Mouse (Mus musculus): ENCODE results near the gene Gls2. TPM values are rescaled to one million over a fixed set of nuclear protein-coding genes. Genes with fewer than 3 reads are reported as not detected.

Gene Gls2
- polyA plus RNA-seq, 1 experiment: not detected

DNA sequence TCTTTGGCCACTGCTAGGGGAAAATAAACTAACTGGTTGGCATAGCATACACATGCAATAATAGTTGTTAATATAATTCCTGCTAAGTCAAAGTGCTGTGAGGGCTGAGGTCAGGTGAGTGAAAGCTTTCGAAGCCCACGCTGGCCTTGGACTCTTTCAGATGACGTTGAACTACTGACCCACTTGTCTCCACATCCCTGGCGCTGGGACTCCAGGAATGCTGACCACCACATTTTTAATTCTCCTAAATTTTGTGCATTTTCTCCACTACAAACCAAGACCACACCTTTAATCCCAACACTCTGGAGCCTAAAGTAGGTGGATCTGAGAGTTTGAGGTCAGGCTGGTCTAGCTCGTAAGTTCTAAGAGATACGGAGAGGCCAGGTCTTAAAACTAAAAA is 1.1 kb upstream of the Gls2 start:
- no peaks in the 10 kb centered on the region for H3K36me3 ChIP-seq (ENCODE audit: control insufficient read depth)
- no peak overlapping the region for H3K4me3 ChIP-seq (replicated peaks)
- TF ChIP-seq TAL1 (IDR thresholded peaks at IDR 0.05; ENCODE audit: low read length): no peak
- TF ChIP-seq GATA1 (IDR thresholded peaks at IDR 0.05; ENCODE audit: low read length): no peak
- H3K27me3 ChIP-seq (ENCODE audit: control insufficient read depth): peaks cover 56% of the 10 kb centered on the region
- H3K4me1 ChIP-seq (ENCODE audit: control insufficient read depth): peaks cover 23% of the 10 kb centered on the region
- H3K9me3 ChIP-seq (ENCODE audit: control insufficient read depth, low read length): peaks cover 6% of the 10 kb centered on the region; the same call in 1 of the 2 replicates

GRCm38 (mm10) chr10:128194551-128195461 is 549 bp downstream of the Gls2 start:
- no peaks in the 10 kb centered on the region for H3K36me3 ChIP-seq (ENCODE audit: control insufficient read depth)
- peaks cover 6% of the 10 kb centered on the region; the same call in 1 of the 2 replicates for H3K9me3 ChIP-seq (ENCODE audit: control insufficient read depth, low read length)
- peaks cover 19% of the 10 kb centered on the region for H3K4me1 ChIP-seq (ENCODE audit: control insufficient read depth)
- peak overlapping the region; percentile 67 for H3K4me3 ChIP-seq (replicated peaks)
- TF ChIP-seq GATA1 (IDR thresholded peaks at IDR 0.05; ENCODE audit: low read length): no peak
- no peak for TF ChIP-seq TAL1 (IDR thresholded peaks at IDR 0.05; ENCODE audit: low read length)
- peaks cover 64% of the 10 kb centered on the region for H3K27me3 ChIP-seq (ENCODE audit: control insufficient read depth)

- no peaks in the 10 kb centered on the region for H3K9me3 ChIP-seq (ENCODE audit: control insufficient read depth, low read length)
- peaks cover 5% of the 10 kb centered on the region for H3K36me3 ChIP-seq (ENCODE audit: control insufficient read depth)
- H3K4me1 ChIP-seq (ENCODE audit: control insufficient read depth): no peaks in the 10 kb centered on the region
- H3K4me3 ChIP-seq (replicated peaks): no peak overlapping the region
- peaks cover 16% of the 10 kb centered on the region for H3K27me3 ChIP-seq (ENCODE audit: control insufficient read depth)
- TF ChIP-seq TAL1 (IDR thresholded peaks at IDR 0.05; ENCODE audit: low read length): no peak
- TF ChIP-seq GATA1 (IDR thresholded peaks at IDR 0.05; ENCODE audit: low read length): no peak
Observed at GRCm38 (mm10) chr10:128201856-128202255, 7.6 kb downstream of the Gls2 start.

DNA sequence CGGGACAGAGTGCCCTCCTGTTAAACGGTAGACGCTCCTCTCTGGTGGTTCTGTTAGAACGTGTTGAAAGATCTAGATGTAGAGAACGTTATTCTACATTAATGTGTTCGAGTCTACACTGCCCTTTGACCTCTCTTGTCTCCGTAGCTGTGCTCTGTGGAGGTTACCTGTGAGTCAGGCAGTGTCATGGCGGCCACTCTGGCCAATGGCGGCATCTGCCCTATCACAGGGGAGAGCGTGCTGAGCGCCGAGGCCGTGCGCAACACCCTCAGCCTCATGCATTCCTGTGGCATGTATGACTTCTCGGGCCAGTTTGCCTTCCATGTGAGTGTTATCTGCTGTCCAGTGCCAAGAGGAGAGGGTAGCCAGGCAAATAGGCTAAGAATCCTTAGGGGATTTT is 10.7 kb downstream of the Gls2 start:
- peaks cover 15% of the 10 kb centered on the region for H3K36me3 ChIP-seq (ENCODE audit: control insufficient read depth)
- H3K9me3 ChIP-seq (ENCODE audit: control insufficient read depth, low read length): no peaks in the 10 kb centered on the region
- H3K4me1 ChIP-seq (ENCODE audit: control insufficient read depth): peaks cover under 1% of the 10 kb centered on the region; the same call in 1 of the 2 replicates
- H3K4me3 ChIP-seq (replicated peaks): no peak overlapping the region
- H3K27me3 ChIP-seq (ENCODE audit: control insufficient read depth): peaks cover 2% of the 10 kb centered on the region
- TF ChIP-seq GATA1 (IDR thresholded peaks at IDR 0.05; ENCODE audit: low read length) (no peak), TAL1 (IDR thresholded peaks at IDR 0.05; ENCODE audit: low read length) (no peak)

GRCm38 (mm10) chr10:128208326-128208725 is 14.1 kb downstream of the Gls2 start:
- TF ChIP-seq TAL1 (IDR thresholded peaks at IDR 0.05; ENCODE audit: low read length) (no peak), GATA1 (IDR thresholded peaks at IDR 0.05; ENCODE audit: low read length) (no peak)
- H3K27me3 ChIP-seq (ENCODE audit: control insufficient read depth): peaks cover 4% of the 10 kb centered on the region; the same call in 1 of the 2 replicates
- no peak overlapping the region for H3K4me3 ChIP-seq (replicated peaks)

GRCm38 (mm10) chr10:128209311-128210009 is 15.2 kb downstream of the Gls2 start:
- TF ChIP-seq GATA1 (IDR thresholded peaks at IDR 0.05; ENCODE audit: low read length): no peak
- no peak for TF ChIP-seq TAL1 (IDR thresholded peaks at IDR 0.05; ENCODE audit: low read length)
- H3K36me3 ChIP-seq (ENCODE audit: control insufficient read depth): peaks cover 15% of the 10 kb centered on the region

More at GRCm38 (mm10) chr10:128208326-128208725, 14.1 kb downstream of the Gls2 start:
- H3K36me3 ChIP-seq (ENCODE audit: control insufficient read depth): peaks cover 15% of the 10 kb centered on the region
- peaks cover 31% of the 10 kb centered on the region for H3K4me1 ChIP-seq (ENCODE audit: control insufficient read depth)
- no peaks in the 10 kb centered on the region for H3K9me3 ChIP-seq (ENCODE audit: control insufficient read depth, low read length)

GRCm38 (mm10) chr10:128210131-128210530 is 15.9 kb downstream of the Gls2 start:
- peaks cover 15% of the 10 kb centered on the region for H3K36me3 ChIP-seq (ENCODE audit: control insufficient read depth)
- H3K9me3 ChIP-seq (ENCODE audit: control insufficient read depth, low read length): no peaks in the 10 kb centered on the region
- H3K27me3 ChIP-seq (ENCODE audit: control insufficient read depth): peaks cover 6% of the 10 kb centered on the region; the same call in 1 of the 2 replicates
- H3K4me3 ChIP-seq (replicated peaks): no peak overlapping the region
- TF ChIP-seq GATA1 (IDR thresholded peaks at IDR 0.05; ENCODE audit: low read length): no peak
- no peak for TF ChIP-seq TAL1 (IDR thresholded peaks at IDR 0.05; ENCODE audit: low read length)
- peaks cover 34% of the 10 kb centered on the region for H3K4me1 ChIP-seq (ENCODE audit: control insufficient read depth)

More at GRCm38 (mm10) chr10:128209311-128210009, 15.2 kb downstream of the Gls2 start:
- Histone ChIP-seq H3K4me3 (replicated peaks) (no peak overlapping the region), H3K27me3 (ENCODE audit: control insufficient read depth) (peaks cover 6% of the 10 kb centered on the region; the same call in 1 of the 2 replicates), H3K4me1 (ENCODE audit: control insufficient read depth) (peaks cover 34% of the 10 kb centered on the region), H3K9me3 (ENCODE audit: control insufficient read depth, low read length) (no peaks in the 10 kb centered on the region)

GRCm38 (mm10) chr10:128210954-128211353 is 16.7 kb downstream of the Gls2 start:
- Histone ChIP-seq H3K36me3 (ENCODE audit: control insufficient read depth) (peaks cover 15% of the 10 kb centered on the region), H3K9me3 (ENCODE audit: control insufficient read depth, low read length) (no peaks in the 10 kb centered on the region), H3K4me1 (ENCODE audit: control insufficient read depth) (peaks cover 34% of the 10 kb centered on the region), H3K27me3 (ENCODE audit: control insufficient read depth) (peaks cover 6% of the 10 kb centered on the region; the same call in 1 of the 2 replicates), H3K4me3 (replicated peaks) (peak overlapping the region; percentile 70)
- TF ChIP-seq TAL1 (IDR thresholded peaks at IDR 0.05; ENCODE audit: low read length) (no peak), GATA1 (IDR thresholded peaks at IDR 0.05; ENCODE audit: low read length) (no peak)

Data from erythroblast, embryonic 14.5 days (primary cell).